Mouse (Mus musculus) MEL (cell line): Measurements from ENCODE around the gene Ptprn2. TPM values are rescaled to one million over a fixed set of nuclear protein-coding genes. Genes with fewer than 3 reads are reported as not detected.
A peak's percentile ranks its signal among the peaks of the same experiment; 100 is the strongest.

Source experiments
- DNase-seq: peaks from one replicate; pipeline ENCODE4 v3.0.0; 2011; ENCODE audit warnings: low read depth, low spot score
- H3K27ac ChIP-seq: 2 replicates; pipeline ENCODE4 v1.5.1; 2012; ENCODE audit warnings: low read depth, mild to moderate bottlenecking, control low read depth, low read length, moderate library complexity; ENCODE audit not compliant: control insufficient read depth
- H3K27me3 ChIP-seq, 2 experiments: fragments of 150-350 bp in 1 of 2; sonication (generic) in 1 of 2; 2 replicates each; pipeline ENCODE4 v1.6.1; 2012; ENCODE audit warnings: low read length in 2 of 2, mild to moderate bottlenecking in 2 of 2, improper control_type of control experiment in 1 of 2, moderate library complexity in 1 of 2; ENCODE audit not compliant: insufficient read depth in 2 of 2, control insufficient read depth in 1 of 2
- H3K36me3 ChIP-seq, 2 experiments: 2 replicates each; pipeline ENCODE4 v1.6.1; 2012 to 2014; ENCODE audit warnings: low read length in 2 of 2, improper control_type of control experiment in 1 of 2, inconsistent platforms in 1 of 2, mild to moderate bottlenecking in 1 of 2; ENCODE audit not compliant: insufficient read depth in 2 of 2, control insufficient read depth in 1 of 2
- H3K4me1 ChIP-seq, 2 experiments: fragments of 150-350 bp in 1 of 2; sonication (generic) in 1 of 2; 2 replicates each; pipeline ENCODE4 v1.6.1; 2012; ENCODE audit warnings: low read length in 2 of 2, improper control_type of control experiment in 1 of 2, mild to moderate bottlenecking in 1 of 2; ENCODE audit not compliant: insufficient read depth in 2 of 2, control insufficient read depth in 1 of 2
- H3K4me3 ChIP-seq, 2 experiments: fragments of 150-350 bp in 1 of 2; sonication (generic) in 1 of 2; 2 replicates each; pipeline ENCODE4 v1.5.1; 2012; ENCODE audit warnings: low read depth in 2 of 2, low read length in 2 of 2, mild to moderate bottlenecking in 2 of 2, moderate library complexity in 2 of 2, control low read depth in 1 of 2, improper control_type of control experiment in 1 of 2; ENCODE audit not compliant: control insufficient read depth in 1 of 2, insufficient read depth in 1 of 2
- H3K79me2 ChIP-seq: 2 replicates; pipeline ENCODE4 v1.6.1; 2012; ENCODE audit warnings: mild to moderate bottlenecking, low read length, moderate library complexity; ENCODE audit not compliant: control insufficient read depth, poor library complexity, insufficient read depth
- H3K9ac ChIP-seq: 2 replicates; pipeline ENCODE4 v1.6.1; 2012; ENCODE audit warnings: low read depth, mild to moderate bottlenecking, control low read depth, low read length, moderate library complexity; ENCODE audit not compliant: control insufficient read depth, poor library complexity, severe bottlenecking
- H3K9me3 ChIP-seq: fragments of 150-350 bp; sonication (generic); replicated peaks from 2 replicates; pipeline ENCODE4 v1.6.1; 2012; ENCODE audit warnings: mild to moderate bottlenecking, low read length, improper control_type of control experiment, moderate library complexity; ENCODE audit not compliant: insufficient read depth
- BHLHE40 ChIP-seq: IDR thresholded peaks from 2 replicates; pipeline ENCODE4 v1.6.1; 2012; ENCODE audit warnings: low read depth, mild to moderate bottlenecking, inconsistent platforms, low read length, improper control_type of control experiment, borderline replicate concordance
- CHD2 ChIP-seq: IDR thresholded peaks from 2 replicates; pipeline ENCODE4 v1.6.1; 2011; ENCODE audit warnings: low read length, improper control_type of control experiment
- CTCF ChIP-seq, 3 experiments: IDR thresholded peaks in 2 of 3; conservative IDR thresholded peaks in 1 of 3; 2 replicates each; pipeline ENCODE4 v1.5.1; 2011 to 2012; ENCODE audit warnings: low read length in 3 of 3, low read depth in 2 of 3, mild to moderate bottlenecking in 2 of 3, improper control_type of control experiment in 1 of 3, inconsistent platforms in 1 of 3, mixed read lengths in 1 of 3, moderate library complexity in 1 of 3; ENCODE audit not compliant: control insufficient read depth in 1 of 3, insufficient read depth in 1 of 3, poor library complexity in 1 of 3, severe bottlenecking in 1 of 3
- ELF1 ChIP-seq: IDR thresholded peaks from 2 replicates; pipeline ENCODE4 v1.6.1; 2014; ENCODE audit warnings: low read depth, mild to moderate bottlenecking, inconsistent platforms, low read length, improper control_type of control experiment, moderate library complexity
- EP300 ChIP-seq, 2 experiments: IDR thresholded peaks; 2 replicates each; pipeline ENCODE4 v1.6.1; 2011; ENCODE audit warnings: improper control_type of control experiment in 2 of 2, low read length in 2 of 2, low read depth in 1 of 2, mild to moderate bottlenecking in 1 of 2
- GABPA ChIP-seq: IDR thresholded peaks from 2 replicates; pipeline ENCODE4 v1.6.1; 2012; ENCODE audit warnings: low read depth, mild to moderate bottlenecking, inconsistent platforms, low read length, improper control_type of control experiment, moderate library complexity
- GATA1 ChIP-seq: IDR thresholded peaks from 2 replicates; pipeline ENCODE4 v1.6.1; 2011; ENCODE audit warnings: low read depth, low read length, improper control_type of control experiment
- KAT2A ChIP-seq: conservative IDR thresholded peaks from 2 replicates; pipeline ENCODE4 v1.6.1; 2012; ENCODE audit warnings: low read depth, low read length, improper control_type of control experiment, inconsistent platforms
- MAX ChIP-seq: IDR thresholded peaks from 2 replicates; pipeline ENCODE4 v1.6.1; 2011; ENCODE audit warnings: low read length, improper control_type of control experiment
- MAZ ChIP-seq: IDR thresholded peaks from 2 replicates; pipeline ENCODE4 v1.6.1; 2012; ENCODE audit warnings: low read depth, mild to moderate bottlenecking, inconsistent platforms, low read length, improper control_type of control experiment
- MYC ChIP-seq: IDR thresholded peaks from 2 replicates; pipeline ENCODE4 v1.6.1; 2011; ENCODE audit warnings: low read depth, mild to moderate bottlenecking, low read length, improper control_type of control experiment, moderate library complexity
- NRF1 ChIP-seq: IDR thresholded peaks from 2 replicates; pipeline ENCODE4 v1.6.1; 2014; ENCODE audit warnings: low read depth, mild to moderate bottlenecking, inconsistent platforms, low read length, improper control_type of control experiment, moderate library complexity; ENCODE audit not compliant: poor library complexity, insufficient read depth, severe bottlenecking
- POLR2A ChIP-seq, 2 experiments: IDR thresholded peaks; 2 replicates each; pipeline ENCODE4 v1.6.1; 2011 to 2012; ENCODE audit warnings: low read length in 2 of 2, mild to moderate bottlenecking in 2 of 2, control low read depth in 1 of 2, improper control_type of control experiment in 1 of 2, low read depth in 1 of 2, moderate library complexity in 1 of 2; ENCODE audit not compliant: control insufficient read depth in 1 of 2, insufficient read depth in 1 of 2, poor library complexity in 1 of 2
- POLR2AphosphoS5 ChIP-seq: IDR thresholded peaks from 2 replicates; pipeline ENCODE4 v1.6.1; 2012; ENCODE audit warnings: low read depth, borderline replicate concordance, mild to moderate bottlenecking, inconsistent platforms, low read length, moderate library complexity, mixed read lengths
- TAL1 ChIP-seq: IDR thresholded peaks from 2 replicates; pipeline ENCODE4 v1.6.1; 2012; ENCODE audit warnings: mild to moderate bottlenecking, inconsistent platforms, low read length, moderate library complexity, mixed read lengths
- TCF12 ChIP-seq: IDR thresholded peaks from 2 replicates; pipeline ENCODE4 v1.6.1; 2014; ENCODE audit warnings: low read depth, mild to moderate bottlenecking, inconsistent platforms, low read length, improper control_type of control experiment, moderate library complexity
- USF1 ChIP-seq: IDR thresholded peaks from 2 replicates; pipeline ENCODE4 v1.6.1; 2014; ENCODE audit warnings: low read depth, mild to moderate bottlenecking, inconsistent platforms, low read length, improper control_type of control experiment, moderate library complexity
- USF2 ChIP-seq, 2 experiments: IDR thresholded peaks; 2 replicates each; pipeline ENCODE4 v1.6.1; 2011 to 2012; ENCODE audit warnings: improper control_type of control experiment in 2 of 2, low read length in 2 of 2, borderline replicate concordance in 1 of 2, inconsistent platforms in 1 of 2, low read depth in 1 of 2, mild to moderate bottlenecking in 1 of 2; ENCODE audit not compliant: insufficient read depth in 1 of 2
- ZC3H11A ChIP-seq: IDR thresholded peaks from 2 replicates; pipeline ENCODE4 v1.6.1; 2012; ENCODE audit warnings: low read depth, mild to moderate bottlenecking, inconsistent platforms, low read length, improper control_type of control experiment
- polyA plus RNA-seq, 2 experiments: library from polyadenylated mRNA; stranded (reverse) in 1 of 2; unstranded in 1 of 2; fragments of >175 nt in 1 of 2; fragments of >200 nt in 1 of 2; gene quantifications; 2 replicates each; pipeline versions ENCODE4 v1.2.1 to v1.2.4; 2012; ENCODE audit warnings: low replicate concordance in 2 of 2, low read depth in 1 of 2; ENCODE audit not compliant: insufficient read length in 2 of 2, insufficient read depth in 1 of 2, missing spikeins in 1 of 2
- total RNA-seq: library from RNA; depleted of rRNA; stranded (reverse); fragments of 300-350 nt; gene quantifications from 2 replicates; pipeline ENCODE4 v1.2.3, GENCODE M21; 2012

Gene Ptprn2
- total and polyA plus RNA-seq, 3 experiments = not detected

DNA sequence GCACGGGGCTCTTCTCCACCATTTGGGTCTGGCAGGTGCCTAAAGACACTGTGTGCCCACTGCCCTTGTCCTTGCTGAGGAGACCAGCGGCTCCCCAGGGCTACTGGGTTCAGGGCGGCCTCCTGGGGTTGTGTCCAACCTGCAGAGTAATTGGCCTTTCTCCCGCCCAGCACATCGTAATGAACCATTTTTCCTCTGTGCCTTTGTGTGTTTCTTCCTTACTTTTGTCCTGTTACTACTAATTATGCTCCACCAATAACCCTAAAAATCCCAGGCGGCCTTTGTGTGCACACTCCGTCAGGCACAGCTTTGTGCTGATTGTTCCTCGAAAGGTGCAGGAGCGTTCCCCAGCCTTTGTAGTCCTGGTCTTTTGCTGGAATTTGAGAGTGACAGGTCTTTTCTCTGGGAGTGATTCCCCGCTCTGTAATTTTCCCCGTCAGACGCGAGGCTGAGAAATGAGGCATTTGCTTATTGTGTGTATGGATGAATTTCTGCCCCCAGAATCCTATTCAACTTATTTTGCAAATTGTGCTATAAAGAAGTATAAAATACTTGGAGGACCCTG, 690.8 kb downstream of the Ptprn2 start:
- Histone ChIP-seq H3K4me3 (no peak overlapping the region), H3K79me2 (no peaks in the 10 kb centered on the region), H3K27me3 (no peaks in the 10 kb centered on the region), H3K36me3 (no peaks in the 10 kb centered on the region), H3K4me1 (no peaks in the 10 kb centered on the region), H3K27ac (no peak overlapping the region), H3K9me3 (0 out of 2 replicates have a peak, but pooled peaks cover 2% of the 10 kb centered on the region), H3K9ac (no peak overlapping the region)
- TF ChIP-seq TAL1 (no peak), KAT2A (no peak), BHLHE40 (no peak), MAX (no peak), MAZ (no peak), TCF12 (no peak), EP300 (IDR thresholded peaks at IDR 0.05; ENCODE audit: low read depth in 1 of 2, low read length in 2 of 2) (no peak), POLR2A (IDR thresholded peaks at IDR 0.05; ENCODE audit: control insufficient read depth in 1 of 2, insufficient read depth in 1 of 2, low read depth in 1 of 2, low read length in 2 of 2, poor library complexity in 1 of 2) (no peak), NRF1 (no peak), POLR2AphosphoS5 (no peak), MYC (no peak), ELF1 (no peak), ZC3H11A (no peak), GABPA (no peak), GATA1 (no peak), CHD2 (no peak), USF2 (IDR thresholded peaks at IDR 0.05; ENCODE audit: borderline replicate concordance in 1 of 2, insufficient read depth in 1 of 2, low read depth in 1 of 2, low read length in 2 of 2) (no peak), USF1 (no peak)
- no peak for DNase-seq

DNA sequence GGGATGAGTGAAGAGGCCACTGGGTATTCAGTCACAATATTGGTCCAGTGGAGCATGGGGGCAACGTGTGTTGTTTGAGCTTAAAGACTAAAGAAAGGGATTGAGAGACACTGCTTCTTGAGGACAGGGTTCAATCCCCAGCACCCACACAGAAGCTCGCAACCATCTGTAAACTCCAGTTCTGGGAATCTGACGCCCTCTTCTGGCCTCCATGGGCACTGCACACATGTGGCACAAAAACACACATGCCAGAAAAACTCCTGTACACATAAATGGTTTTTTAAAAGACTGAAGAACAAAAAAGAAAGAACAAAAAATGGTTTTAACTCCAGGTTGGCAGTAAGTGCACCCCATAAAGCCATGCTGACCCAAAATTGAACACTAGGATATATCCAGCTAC, 701.6 kb downstream of the Ptprn2 start:
- Histone ChIP-seq H3K27ac (no peak overlapping the region), H3K79me2 (no peaks in the 10 kb centered on the region), H3K9ac (no peak overlapping the region), H3K27me3 (no peaks in the 10 kb centered on the region), H3K36me3 (no peaks in the 10 kb centered on the region), H3K4me1 (no peaks in the 10 kb centered on the region), H3K9me3 (no peaks in the 10 kb centered on the region), H3K4me3 (no peak overlapping the region)
- no peak for DNase-seq
- TF ChIP-seq CTCF (IDR thresholded peaks at IDR 0.05 in 2 of 3, conservative IDR thresholded peaks at IDR 0.05 in 1 of 3; ENCODE audit: control insufficient read depth in 1 of 3, insufficient read depth in 1 of 3, low read depth in 2 of 3, low read length in 3 of 3, poor library complexity in 1 of 3, severe bottlenecking in 1 of 3) (peak; percentile 8 to 35 (median 26); a peak in 3 of 6 replicates), ZC3H11A (no peak)
